Mouse (Mus musculus): ENCODE measurements around the gene Bach1. TPM values are rescaled to one million over a fixed set of nuclear protein-coding genes. Genes with fewer than 3 reads are reported as not detected.
"Not testable (repeated sequence)": the region's sequence is repeated elsewhere in the genome, so short reads cannot be mapped to it uniquely, and the experiment has no call there.

Gene Bach1
- total RNA-seq, 1 experiment from 2014 or later = 33.9 TPM

- no peak for ATAC-seq (replicated peaks; ENCODE audit: low read depth, poor library complexity, severe bottlenecking)
Observed at GRCm38 (mm10) chr16:87678667-87679066, 20.1 kb upstream of the Bach1 start.

- peak; percentile 40; the same call in 1 of the 2 replicates for ATAC-seq (replicated peaks; ENCODE audit: low read depth, poor library complexity, severe bottlenecking)
Observed at GRCm38 (mm10) chr16:87680912-87681634, 17.7 kb upstream of the Bach1 start.

GRCm38 (mm10) chr16:87681848-87682247, 16.9 kb upstream of the Bach1 start:
- ATAC-seq (replicated peaks; ENCODE audit: low read depth, poor library complexity, severe bottlenecking) = peak; percentile 52

GRCm38 (mm10) chr16:87686458-87686857, 12.3 kb upstream of the Bach1 start:
- ATAC-seq (replicated peaks; ENCODE audit: low read depth, poor library complexity, severe bottlenecking) = no peak

DNA sequence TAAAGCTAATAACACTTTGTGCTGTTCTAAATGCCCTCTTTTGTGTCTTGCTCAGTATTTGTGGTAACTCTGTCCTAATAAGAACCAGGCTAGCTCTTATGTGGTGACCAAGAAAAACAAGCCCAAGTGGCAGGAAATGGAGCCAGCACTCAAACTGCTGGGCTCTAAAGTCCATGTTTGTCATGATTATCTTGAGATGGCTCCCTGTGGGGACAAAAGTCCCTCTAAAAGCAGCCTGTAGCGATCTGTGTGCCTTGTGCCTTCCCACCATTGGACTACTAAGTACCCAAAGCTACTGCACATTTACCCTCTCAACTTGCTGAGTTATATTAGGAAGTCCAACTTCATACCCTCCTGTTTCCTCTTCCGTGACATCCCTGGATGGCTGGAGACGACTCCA, 11.4 kb upstream of the Bach1 start:
- ATAC-seq (replicated peaks; ENCODE audit: low read depth, poor library complexity, severe bottlenecking) = no peak

DNA sequence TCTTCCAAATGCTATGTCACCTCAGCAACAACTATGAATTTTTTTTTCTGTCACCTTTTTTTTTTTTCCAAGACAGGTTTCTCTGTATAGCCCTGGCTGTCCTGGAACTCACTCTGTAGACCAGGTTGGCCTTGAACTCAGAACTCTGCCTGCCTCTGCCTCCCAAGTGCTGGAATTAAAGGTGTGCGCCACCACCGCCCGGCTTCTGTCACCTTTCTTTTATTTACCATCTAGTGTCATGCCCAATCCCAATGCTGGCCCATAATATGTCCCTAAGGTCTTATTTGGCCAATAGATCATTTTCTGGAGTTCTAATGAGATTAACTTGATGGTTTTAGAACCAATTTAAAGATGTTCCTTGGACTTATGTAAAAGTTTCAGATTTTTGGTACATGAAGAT, 10.4 kb upstream of the Bach1 start:
- ATAC-seq (replicated peaks; ENCODE audit: low read depth, poor library complexity, severe bottlenecking) = not testable (repeated sequence)

- peak; percentile 70 for ATAC-seq (replicated peaks; ENCODE audit: low read depth, poor library complexity, severe bottlenecking)
Observed at GRCm38 (mm10) chr16:87688823-87689222, 9.9 kb upstream of the Bach1 start.

DNA sequence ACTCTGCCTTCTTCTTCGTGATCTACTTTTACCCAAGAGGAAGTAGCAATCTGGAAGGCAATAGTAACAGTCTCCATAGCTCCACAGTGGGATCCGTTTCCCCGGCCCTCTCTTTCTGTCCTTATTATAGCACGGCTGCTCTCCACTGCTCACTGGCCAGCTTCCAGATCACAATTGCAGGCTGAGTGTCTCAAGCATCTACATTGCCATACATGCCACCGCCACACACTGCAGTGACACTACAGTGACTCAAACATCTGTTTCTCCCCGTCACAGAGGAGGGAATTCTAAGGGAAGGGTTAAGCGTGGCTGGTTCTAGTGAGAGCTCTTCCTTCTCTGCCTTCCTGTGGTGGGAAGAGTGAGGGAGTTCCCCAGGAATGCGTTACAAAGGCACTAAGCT, 9.5 kb upstream of the Bach1 start:
- ATAC-seq (replicated peaks; ENCODE audit: low read depth, poor library complexity, severe bottlenecking) = peak; percentile 67

DNA sequence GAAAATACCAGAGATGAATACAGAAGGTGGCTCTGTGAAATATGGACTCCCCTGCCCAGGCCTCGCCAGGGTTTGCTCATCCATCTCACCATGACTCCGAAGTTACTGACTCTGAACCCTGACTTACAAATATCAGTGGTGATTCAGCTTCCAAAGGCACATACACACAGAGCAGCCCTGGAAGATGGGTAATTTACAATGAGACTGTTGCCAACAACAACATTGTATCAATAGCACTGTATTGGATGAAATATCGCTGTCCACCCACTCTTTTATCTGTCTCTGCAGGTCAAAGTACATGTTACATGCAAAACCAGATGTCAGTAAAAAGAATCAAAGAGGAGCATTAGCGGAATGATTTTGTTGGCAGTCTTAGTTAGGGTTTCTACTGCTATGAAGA, 8.2 kb upstream of the Bach1 start:
- ATAC-seq (replicated peaks; ENCODE audit: low read depth, poor library complexity, severe bottlenecking) = no peak

DNA sequence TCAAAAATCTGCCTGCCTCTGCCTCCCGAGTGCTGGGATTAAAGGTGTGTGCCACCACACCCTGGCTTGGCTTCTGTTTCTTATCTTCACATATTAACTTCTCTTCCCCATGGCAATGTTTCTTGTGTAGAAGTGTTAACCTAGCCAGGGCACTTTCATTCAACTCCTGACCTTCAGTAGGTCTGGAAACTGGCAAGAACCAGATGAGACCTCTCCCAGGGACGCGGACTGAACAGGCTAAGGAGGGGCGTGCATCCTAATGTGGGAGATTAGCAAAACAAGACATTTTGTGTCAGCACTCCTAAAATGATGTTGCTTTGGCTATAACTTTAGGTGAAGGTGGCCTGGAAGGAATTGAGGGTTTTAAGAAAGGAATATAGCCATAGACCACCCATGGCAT, 7.6 kb upstream of the Bach1 start:
- no peak for ATAC-seq (replicated peaks; ENCODE audit: low read depth, poor library complexity, severe bottlenecking)

DNA sequence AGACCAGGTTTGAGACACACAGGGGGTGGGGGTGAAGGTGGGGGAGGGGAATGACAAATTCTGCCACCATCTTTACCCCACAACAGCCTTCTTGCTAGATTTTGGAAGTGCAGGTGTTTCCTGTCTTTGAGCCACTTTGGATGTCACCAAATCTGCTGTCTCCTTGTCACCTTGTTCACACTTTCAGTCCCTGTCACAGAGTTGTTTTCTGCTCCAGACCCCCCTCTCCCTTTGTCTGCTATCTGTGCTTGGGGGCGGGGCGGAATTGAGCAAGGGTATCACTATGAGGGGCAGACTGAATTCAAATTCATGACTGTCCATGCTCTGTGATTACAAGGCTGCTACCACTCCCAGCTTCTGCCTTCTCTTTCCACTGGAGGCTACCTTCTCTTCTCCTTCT, 6.2 kb upstream of the Bach1 start:
- no peak for ATAC-seq (replicated peaks; ENCODE audit: low read depth, poor library complexity, severe bottlenecking)

- peak; percentile 37 for ATAC-seq (replicated peaks; ENCODE audit: low read depth, poor library complexity, severe bottlenecking)
Observed at GRCm38 (mm10) chr16:87697707-87698365, 909 bp upstream of the Bach1 start.

DNA sequence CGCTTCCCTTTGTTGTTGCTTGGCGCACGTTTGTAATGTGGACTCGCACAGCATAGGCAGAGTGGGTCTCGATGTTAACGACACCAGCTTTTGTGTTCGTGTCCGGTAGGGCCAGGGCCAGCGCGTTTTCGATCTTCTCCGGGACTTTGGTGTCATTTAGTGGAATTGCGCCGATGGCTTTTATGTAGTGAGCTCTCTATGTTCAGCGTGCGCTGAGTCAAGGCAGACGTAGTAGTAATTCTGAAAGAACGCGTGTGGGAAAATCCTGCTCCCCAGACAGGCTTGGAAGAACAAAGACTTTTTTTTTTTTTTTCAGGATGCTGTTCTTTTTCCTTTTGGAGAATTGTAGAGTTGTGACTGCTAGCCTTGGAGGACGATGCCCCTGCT, 554 bp downstream of the Bach1 start:
- ATAC-seq (replicated peaks; ENCODE audit: low read depth, poor library complexity, severe bottlenecking) = no peak

DNA sequence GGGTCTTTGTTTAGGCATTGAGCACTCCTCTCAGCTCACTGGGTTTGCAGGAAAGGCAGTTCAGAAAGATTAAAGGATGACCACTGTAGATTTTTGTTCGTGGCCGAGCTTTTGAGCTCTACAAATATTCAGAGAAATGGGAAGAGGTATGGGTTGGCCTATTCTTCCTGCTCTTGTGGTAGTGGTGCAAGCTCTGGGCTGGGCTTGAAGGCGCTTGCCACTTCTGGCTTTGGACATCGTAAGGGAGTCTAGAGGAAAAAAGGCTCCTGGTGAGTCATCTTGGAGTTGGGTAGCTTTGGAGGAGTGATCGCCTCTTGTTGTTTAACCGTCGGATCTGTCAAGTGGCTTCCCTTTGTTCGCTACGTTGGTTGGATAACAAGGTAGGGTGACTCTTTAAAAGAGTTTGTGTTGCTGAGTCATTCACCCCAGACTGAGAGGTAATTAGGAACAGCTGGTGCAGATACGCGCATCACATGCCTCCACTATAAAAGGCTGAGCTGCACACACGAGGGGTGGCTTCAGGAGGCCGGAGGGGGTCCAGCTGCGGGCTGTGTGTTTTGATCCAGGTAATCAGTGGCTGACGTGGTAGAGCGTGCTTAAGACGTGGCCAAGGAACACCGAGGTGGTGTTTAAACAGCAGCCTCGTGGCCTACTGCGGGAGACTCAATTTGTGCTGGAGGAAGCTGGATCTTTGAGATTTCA, 1.1 kb downstream of the Bach1 start:
- peak; percentile 57 for ATAC-seq (replicated peaks; ENCODE audit: low read depth, poor library complexity, severe bottlenecking)

GRCm38 (mm10) chr16:87700395-87700765, 1.6 kb downstream of the Bach1 start:
- ATAC-seq (replicated peaks; ENCODE audit: low read depth, poor library complexity, severe bottlenecking) = no peak

DNA sequence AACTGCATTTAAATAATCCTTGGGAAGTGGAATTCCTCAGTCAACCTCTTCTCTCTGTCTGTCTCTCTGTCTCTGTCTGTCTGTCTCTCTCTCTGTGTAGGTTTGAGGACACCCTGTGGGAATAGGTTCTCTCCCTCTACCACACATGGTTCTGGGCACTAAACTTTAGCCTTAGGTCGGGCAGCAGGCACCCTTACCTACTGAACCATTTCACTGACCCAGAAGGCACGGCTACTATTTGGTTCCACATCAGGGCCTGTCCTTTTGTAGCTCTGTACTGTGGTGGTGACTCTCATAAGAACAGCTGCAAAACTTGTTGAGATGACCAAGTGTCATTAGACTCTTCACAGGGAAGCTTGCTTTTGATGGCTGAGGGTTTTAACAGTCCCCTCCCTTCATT, 3.1 kb downstream of the Bach1 start:
- ATAC-seq (replicated peaks; ENCODE audit: low read depth, poor library complexity, severe bottlenecking) = no peak

DNA sequence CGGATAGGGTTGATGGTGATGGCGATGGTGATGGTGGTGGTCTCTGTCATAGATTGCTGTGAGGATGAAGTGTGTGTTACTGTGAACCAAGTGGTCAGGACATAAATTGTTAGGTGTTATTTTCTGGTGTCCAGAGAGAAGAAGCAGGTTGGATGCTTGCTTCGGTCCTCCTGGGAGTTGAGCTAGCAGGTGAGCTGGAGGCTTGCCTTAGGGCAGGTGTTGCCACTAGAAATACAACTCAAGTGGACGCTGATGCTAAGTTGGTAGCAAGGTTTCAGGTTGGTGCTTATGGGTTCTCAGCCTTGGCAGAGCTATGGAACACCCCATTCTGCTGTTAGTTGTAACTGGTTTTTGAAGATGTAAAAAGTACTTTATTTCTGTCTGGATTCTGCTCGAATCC, 4.1 kb downstream of the Bach1 start:
- ATAC-seq (replicated peaks; ENCODE audit: low read depth, poor library complexity, severe bottlenecking) = no peak

GRCm38 (mm10) chr16:87704225-87704624, 5.5 kb downstream of the Bach1 start:
- no peak for ATAC-seq (replicated peaks; ENCODE audit: low read depth, poor library complexity, severe bottlenecking)

DNA sequence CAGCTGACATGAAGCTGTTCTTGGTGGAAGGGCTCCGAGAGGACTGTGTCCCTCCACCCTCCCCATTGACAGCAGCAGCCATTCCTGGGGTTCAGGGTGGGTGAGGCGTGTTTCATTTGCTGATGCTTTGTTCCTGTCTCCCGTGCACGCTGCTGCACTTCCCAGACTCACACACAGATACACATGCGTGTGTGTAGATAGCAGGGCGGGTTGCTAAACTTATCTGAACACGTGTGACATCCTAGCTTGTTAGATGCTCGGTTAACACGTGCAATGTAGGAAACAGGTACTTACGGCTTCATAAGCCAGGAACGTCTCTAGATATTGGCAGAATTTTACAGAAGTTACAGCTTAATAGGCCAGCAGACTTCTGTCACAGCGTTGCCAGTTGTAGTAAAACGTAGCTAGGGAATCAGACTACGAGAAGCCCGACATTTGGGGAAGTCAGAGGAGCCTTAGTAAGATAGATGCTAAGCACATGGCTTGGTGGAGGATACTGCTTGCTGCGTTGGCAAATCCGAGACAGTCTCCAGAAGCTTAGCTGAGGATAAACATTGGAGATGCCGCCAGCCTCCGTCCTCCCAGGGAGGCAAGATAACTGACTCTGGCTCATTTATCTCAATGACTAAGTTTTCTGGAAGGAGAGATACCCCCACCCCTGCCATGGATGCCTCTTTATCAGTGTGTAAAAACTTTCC, 7.3 kb downstream of the Bach1 start:
- ATAC-seq (replicated peaks; ENCODE audit: low read depth, poor library complexity, severe bottlenecking) = peak; percentile 67

GRCm38 (mm10) chr16:87707335-87707734, 8.6 kb downstream of the Bach1 start:
- ATAC-seq (replicated peaks; ENCODE audit: low read depth, poor library complexity, severe bottlenecking) = no peak

DNA sequence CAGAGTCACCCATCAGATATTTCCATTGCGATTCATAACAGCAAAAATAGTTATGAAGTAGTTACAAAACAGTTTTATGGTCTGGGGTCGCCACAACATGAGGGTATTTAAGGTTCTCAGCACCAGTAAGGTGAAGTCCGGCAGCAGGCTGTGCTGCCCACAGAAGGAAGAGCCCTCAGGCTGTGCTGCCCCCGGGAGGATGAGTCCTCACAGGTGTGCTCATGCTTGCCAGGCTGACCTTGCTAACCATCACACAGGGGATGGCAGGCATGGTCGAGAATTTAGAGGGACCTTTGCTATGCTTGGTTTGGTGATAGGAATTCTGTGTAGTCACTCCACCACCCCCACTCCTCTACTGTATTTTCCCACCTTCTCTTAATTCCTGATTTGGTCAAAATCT, 9.8 kb downstream of the Bach1 start:
- ATAC-seq (replicated peaks; ENCODE audit: low read depth, poor library complexity, severe bottlenecking) = no peak
